Mouse (Mus musculus): ENCODE results near the gene Nlrc3.
"Not testable (repeated sequence)": the region's sequence is repeated elsewhere in the genome, so short reads cannot be mapped to it uniquely, and the experiment has no call there.

Gene Nlrc3

GRCm38 (mm10) chr16:3976251-3976671 is at the start of gene Nlrc3:
Gene Nlrc3 (minus strand): TSS chr16:3976632.
- no peak for DNase-seq (ENCODE audit: low read depth)

- no peak for DNase-seq (ENCODE audit: low read depth)
Measured at GRCm38 (mm10) chr16:4022719-4023118, 46.3 kb upstream of the Nlrc3 start.

GRCm38 (mm10) chr16:4021241-4021640 is 44.8 kb upstream of the Nlrc3 start:
- DNase-seq (ENCODE audit: low read depth) = no peak

GRCm38 (mm10) chr16:4017466-4017865 is 41.0 kb upstream of the Nlrc3 start:
- not testable (repeated sequence) for DNase-seq (ENCODE audit: low read depth)

- DNase-seq (ENCODE audit: low read depth) = not testable (repeated sequence)
Measured at GRCm38 (mm10) chr16:4016786-4017185, 40.4 kb upstream of the Nlrc3 start.

GRCm38 (mm10) chr16:4014040-4014668 is 37.7 kb upstream of the Nlrc3 start:
- DNase-seq (ENCODE audit: low read depth) = no peak

- DNase-seq (ENCODE audit: low read depth) = no peak
Measured at GRCm38 (mm10) chr16:4012882-4013570, 36.6 kb upstream of the Nlrc3 start.

GRCm38 (mm10) chr16:4003489-4004398 is 27.3 kb upstream of the Nlrc3 start, which contains the start of gene Slx4:
Gene Slx4 (minus strand): TSS chr16:4003770.
- peak; percentile 96 for DNase-seq (ENCODE audit: low read depth)

- DNase-seq (ENCODE audit: low read depth) = no peak
Measured at GRCm38 (mm10) chr16:3988410-3988809, 12.0 kb upstream of the Nlrc3 start.

GRCm38 (mm10) chr16:3983146-3983700 is 6.8 kb upstream of the Nlrc3 start:
- DNase-seq (ENCODE audit: low read depth) = no peak

GRCm38 (mm10) chr16:3982173-3982572 is 5.7 kb upstream of the Nlrc3 start:
- DNase-seq (ENCODE audit: low read depth) = no peak

- no peak for DNase-seq (ENCODE audit: low read depth)
Measured at GRCm38 (mm10) chr16:3976712-3977111, 280 bp upstream of the Nlrc3 start.

- no peak for DNase-seq (ENCODE audit: low read depth)
Measured at GRCm38 (mm10) chr16:3975658-3976057, 774 bp downstream of the Nlrc3 start.

GRCm38 (mm10) chr16:3974456-3974855 is 2.0 kb downstream of the Nlrc3 start:
- DNase-seq (ENCODE audit: low read depth) = not testable (repeated sequence)

- DNase-seq (ENCODE audit: low read depth) = no peak
Measured at GRCm38 (mm10) chr16:3965534-3965933, 10.9 kb downstream of the Nlrc3 start.

GRCm38 (mm10) chr16:3964990-3965389 is 11.4 kb downstream of the Nlrc3 start:
- no peak for DNase-seq (ENCODE audit: low read depth)

GRCm38 (mm10) chr16:3959261-3959660 is 17.2 kb downstream of the Nlrc3 start:
- no peak for DNase-seq (ENCODE audit: low read depth)

- no peak for DNase-seq (ENCODE audit: low read depth)
Measured at GRCm38 (mm10) chr16:3956369-3956768, 20.1 kb downstream of the Nlrc3 start.

- no peak for DNase-seq (ENCODE audit: low read depth)
Measured at GRCm38 (mm10) chr16:3951141-3951540, 25.3 kb downstream of the Nlrc3 start.

- no peak for DNase-seq (ENCODE audit: low read depth)
Measured at GRCm38 (mm10) chr16:3934701-3935100, 41.7 kb downstream of the Nlrc3 start.

GRCm38 (mm10) chr16:3934091-3934490 is 42.3 kb downstream of the Nlrc3 start:
- no peak for DNase-seq (ENCODE audit: low read depth)

GRCm38 (mm10) chr16:3933536-3933935 is 42.9 kb downstream of the Nlrc3 start:
- no peak for DNase-seq (ENCODE audit: low read depth)
